Mouse (Mus musculus): Measurements from ENCODE around the gene Bcl7b.

DNA sequence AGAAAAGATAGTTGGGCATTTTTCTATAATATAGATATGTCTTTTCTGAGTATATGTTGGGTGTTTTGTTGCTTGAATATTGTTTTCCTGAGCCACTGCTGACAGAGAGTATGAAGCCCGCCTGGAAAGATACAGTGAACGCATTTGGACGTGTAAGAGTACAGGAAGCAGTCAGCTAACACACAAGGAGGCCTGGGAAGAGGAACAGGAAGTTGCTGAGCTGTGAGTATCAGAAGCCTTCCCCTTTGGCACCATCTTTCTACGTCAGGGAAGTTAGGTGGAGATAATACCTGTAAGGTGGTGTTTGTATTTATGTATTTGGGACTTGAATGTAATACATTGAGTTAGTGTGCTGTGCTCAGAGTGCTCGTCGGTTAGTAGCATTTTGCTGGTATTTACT, 28.3 kb downstream of the Bcl7b start:
- no peak for TF ChIP-seq CTCF (IDR thresholded peaks at IDR 0.05; ENCODE audit: low read depth, low read length)
- TF ChIP-seq GATA1 (IDR thresholded peaks at IDR 0.05; ENCODE audit: borderline replicate concordance, low read length): no peak

All from G1E (cell line).